ENCODE assay signal across 28 mouse cellular contexts in genomic region chr7:100578794-100579193, GRCm38 (mm10). TPM values are rescaled to one million over a fixed set of nuclear protein-coding genes. Genes with fewer than 3 reads are reported as not detected.
DNase-seq lines count a peak whose midpoint lies in the region; ATAC-seq and TF ChIP-seq lines count a peak whose summit lies in the region.
"Had no signal": no experiment of that assay in that cellular context is flagged by ENCODE, and none has a peak within 500 bp of the region (broad histone marks: within the 10 kb centered on the region; RNA-seq: fewer than 3 reads in every experiment).

No protein-coding gene starts in this region.

- ATAC-seq in hindbrain, embryonic 15.5 days (ENCODE audit: low FRiP score, low read depth): 0 out of 2 replicates have a peak, but pooled peaks have one; percentile 42
- ATAC-seq in hindbrain, embryonic 12.5 days (ENCODE audit: low FRiP score): no peak
- ATAC-seq: forebrain, embryonic 15.5 days; midbrain, embryonic 13.5 days had no signal

- no peak overlapping the region for H3K27ac ChIP-seq in hindbrain, embryonic 15.5 days (replicated peaks)
- H3K27ac ChIP-seq in hindbrain, embryonic 12.5 days: no peak overlapping the region
- peak overlapping the region; percentile 54; the same call in 1 of the 2 replicates for H3K27ac ChIP-seq in left cerebral cortex, adult 2 months
- H3K27ac ChIP-seq in olfactory bulb, adult 2 months (ENCODE audit: insufficient read depth, low read depth, low read length): peak overlapping the region; percentile 54; the same call in 1 of the 2 replicates
- H3K27ac ChIP-seq: embryonic facial prominence, embryonic 15.5 days; forebrain, embryonic 15.5 days; heart, adult 2 months; heart, embryonic 15.5 days; limb, embryonic 10.5 days; lung, embryonic 15.5 days; midbrain, embryonic 13.5 days; neural tube, embryonic 12.5 days had no signal

- no peak overlapping the region for H3K9ac ChIP-seq in hindbrain, embryonic 15.5 days
- no peak overlapping the region for H3K9ac ChIP-seq in hindbrain, embryonic 12.5 days
- H3K9ac ChIP-seq: embryonic facial prominence, embryonic 15.5 days; forebrain, embryonic 15.5 days; heart, embryonic 15.5 days; lung, embryonic 15.5 days; midbrain, embryonic 13.5 days; neural tube, embryonic 12.5 days had no signal

- no peak for TF ChIP-seq POLR2A in olfactory bulb, adult 2 months (IDR thresholded peaks at IDR 0.05; ENCODE audit: insufficient read depth, low read depth, low read length)

- no peak overlapping the region for H3K4me2 ChIP-seq in hindbrain, embryonic 15.5 days
- no peak overlapping the region for H3K4me2 ChIP-seq in hindbrain, embryonic 12.5 days (replicated peaks)
- H3K4me2 ChIP-seq: embryonic facial prominence, embryonic 15.5 days; forebrain, embryonic 15.5 days; heart, embryonic 15.5 days; lung, embryonic 15.5 days; midbrain, embryonic 13.5 days; neural tube, embryonic 12.5 days had no signal

- intact Hi-C loops in left cerebral cortex, adult 2 months (cut with DNase I): no loop called here

- 60% methylated on average over 2 of the region's 2 CpGs for WGBS in hindbrain, embryonic 15.5 days
- WGBS in hindbrain, embryonic 12.5 days: 66% methylated on average over 2 of the region's 2 CpGs
- WGBS in olfactory bulb, adult 2 months: 28% methylated on average over 2 of the region's 2 CpGs

- peaks cover 10% of the 10 kb centered on the region for H3K4me1 ChIP-seq in hindbrain, embryonic 15.5 days (replicated peaks)
- peaks cover 3% of the 10 kb centered on the region for H3K4me1 ChIP-seq in hindbrain, embryonic 12.5 days
- H3K4me1 ChIP-seq in olfactory bulb, adult 2 months (ENCODE audit: control insufficient read depth, insufficient read depth, low read length): peaks cover 2% of the 10 kb centered on the region; the same call in 1 of the 2 replicates
- H3K4me1 ChIP-seq: embryonic facial prominence, embryonic 15.5 days had no signal

- H3K27me3 ChIP-seq in hindbrain, embryonic 15.5 days: no peaks in the 10 kb centered on the region
- H3K27me3 ChIP-seq in hindbrain, embryonic 12.5 days: no peaks in the 10 kb centered on the region
- H3K27me3 ChIP-seq: CH12.LX; embryonic facial prominence, embryonic 15.5 days; forebrain, embryonic 15.5 days; heart, embryonic 15.5 days; lung, embryonic 15.5 days; megakaryocyte, embryonic 14.5 days; midbrain, embryonic 13.5 days; neural tube, embryonic 12.5 days had no signal

- H3K4me3 ChIP-seq in hindbrain, embryonic 15.5 days: no peak overlapping the region
- H3K4me3 ChIP-seq in hindbrain, embryonic 12.5 days: no peak overlapping the region
- H3K4me3 ChIP-seq in left cerebral cortex, adult 2 months: no peak overlapping the region
- H3K4me3 ChIP-seq in olfactory bulb, adult 2 months (ENCODE audit: insufficient read depth, low read depth, low read length): no peak overlapping the region
- H3K4me3 ChIP-seq: embryonic facial prominence, embryonic 15.5 days; forebrain, embryonic 15.5 days; heart, adult 2 months; heart, embryonic 15.5 days; limb, embryonic 10.5 days; lung, embryonic 15.5 days; megakaryocyte, embryonic 14.5 days; midbrain, embryonic 13.5 days; neural tube, embryonic 12.5 days had no signal

- H3K9me3 ChIP-seq in hindbrain, embryonic 15.5 days: no peaks in the 10 kb centered on the region
- no peaks in the 10 kb centered on the region for H3K9me3 ChIP-seq in hindbrain, embryonic 12.5 days (replicated peaks)
- H3K9me3 ChIP-seq: embryonic facial prominence, embryonic 15.5 days; forebrain, embryonic 15.5 days; G1E; heart, embryonic 15.5 days; limb, embryonic 10.5 days; lung, embryonic 15.5 days; megakaryocyte, embryonic 14.5 days; midbrain, embryonic 13.5 days; neural tube, embryonic 12.5 days had no signal

- peak in 1 of 2 experiments; percentile 22 for DNase-seq in left cerebral cortex, adult 2 months (ENCODE audit: extremely low spot score in 1 of 2, low spot score in 2 of 2)
- DNase-seq in left cerebral cortex, adult 11 months (ENCODE audit: low spot score): no peak
- DNase-seq in right cerebral cortex, adult 18-20 months: peak; percentile 37
- no peak for DNase-seq in right cerebral cortex, postnatal 14 days
- DNase-seq in kidney, adult 18-20 months: no peak
- DNase-seq: adrenal gland, adult 8-10 months; B cell, adult 2 months; cerebellum, adult 8-10 months; cerebellum, postnatal 36 days; gastrocnemius, postnatal 36 days; heart, adult 2 months; heart, postnatal 36 days; kidney, adult 11 months; kidney, postnatal 4 days; lung, postnatal 36 days had no signal

- no peaks in the 10 kb centered on the region for H3K36me3 ChIP-seq in hindbrain, embryonic 15.5 days
- H3K36me3 ChIP-seq in hindbrain, embryonic 12.5 days: no peaks in the 10 kb centered on the region
- H3K36me3 ChIP-seq: forebrain, embryonic 15.5 days; limb, embryonic 10.5 days; lung, embryonic 15.5 days; neural tube, embryonic 12.5 days had no signal

- no peak for TF ChIP-seq CTCF in left cerebral cortex, adult 2 months (IDR thresholded peaks at IDR 0.05)
- TF ChIP-seq CTCF in olfactory bulb, adult 2 months (IDR thresholded peaks at IDR 0.05; ENCODE audit: insufficient read depth, low read depth, low read length): no peak

RNA-seq across cellular contexts. Expression of gene Rab6a, which starts 28.4 kb away (rescaled TPM):
- polyA plus RNA-seq in hindbrain, embryonic 15.5 days (2015; fragmentation: Nextera tagmentation; extraction: Ambion mirVana): 274 and 283 TPM in 2 replicates
- 194 and 218 TPM in 2 replicates for polyA plus RNA-seq in hindbrain, embryonic 12.5 days (2016; fragmentation: Nextera tagmentation; extraction: Ambion mirVana)
- 100 to 1,000 TPM; 394 to 436 TPM for total RNA-seq in left cerebral cortex, adult 2 months (2021)
- polyA plus RNA-seq in olfactory bulb, adult 2 months (2012; ENCODE audit: insufficient read depth, insufficient read length, low replicate concordance, missing spikeins): not detected in 2 replicates

RNA-seq across cellular contexts. Expression of gene Mrpl48, which starts 29.3 kb away (rescaled TPM):
- polyA plus RNA-seq in hindbrain, embryonic 15.5 days (2015; fragmentation: Nextera tagmentation; extraction: Ambion mirVana): 81.4 and 83.6 TPM in 2 replicates
- polyA plus RNA-seq in hindbrain, embryonic 12.5 days (2016; fragmentation: Nextera tagmentation; extraction: Ambion mirVana): 62.3 and 64.6 TPM in 2 replicates
- 10 to 100 TPM; 73.3 to 78.9 TPM for total RNA-seq in left cerebral cortex, adult 2 months (2021)
- polyA plus RNA-seq in olfactory bulb, adult 2 months (2012; ENCODE audit: insufficient read depth, insufficient read length, low replicate concordance, missing spikeins): not detected in 2 replicates

RNA-seq across cellular contexts. Expression of gene Coa4, which starts 41.9 kb away (rescaled TPM):
- 15.8 and 17.8 TPM in 2 replicates for polyA plus RNA-seq in hindbrain, embryonic 15.5 days (2015; fragmentation: Nextera tagmentation; extraction: Ambion mirVana)
- polyA plus RNA-seq in hindbrain, embryonic 12.5 days (2016; fragmentation: Nextera tagmentation; extraction: Ambion mirVana): 13.4 and 15.6 TPM in 2 replicates
- 10 to 100 TPM in 1 of 2 experiments, 1 to 10 TPM in 1; 9.3 to 12.3 TPM for total RNA-seq in left cerebral cortex, adult 2 months (2021)
- not detected in 2 replicates for polyA plus RNA-seq in olfactory bulb, adult 2 months (2012; ENCODE audit: insufficient read depth, insufficient read length, low replicate concordance, missing spikeins)

Comparison
In these comparisons a context has a peak if more than half of its experiments do, and no peak if none do; other contexts are left out.
1. H3K27ac ChIP-seq: peak in left cerebral cortex, adult 2 months (single experiment) and olfactory bulb, adult 2 months (single experiment); none in hindbrain, embryonic 15.5 days (single experiment) and hindbrain, embryonic 12.5 days (single experiment).
2. RNA of gene Mrpl48, which starts 29.3 kb away (polyA plus RNA-seq): 81.4 to 83.6 TPM in hindbrain, embryonic 15.5 days and 62.3 to 64.6 TPM in hindbrain, embryonic 12.5 days; not detected in olfactory bulb, adult 2 months; every median in the first group is over 10 times any median in the second.
3. RNA of gene Coa4, which starts 41.9 kb away (polyA plus RNA-seq): 15.8 to 17.8 TPM in hindbrain, embryonic 15.5 days and 13.4 to 15.6 TPM in hindbrain, embryonic 12.5 days; not detected in olfactory bulb, adult 2 months; every median in the first group is over 10 times any median in the second.